Mouse (Mus musculus) MEL (cell line): ENCODE results near the gene Slc29a1. TPM values are rescaled to one million over a fixed set of nuclear protein-coding genes. Genes with fewer than 3 reads are reported as not detected.

Source experiments
- DNase-seq: peaks from one replicate; pipeline ENCODE4 v3.0.0; 2011; ENCODE audit warnings: low read depth, low spot score
- H3K27ac ChIP-seq: 2 replicates; pipeline ENCODE4 v1.5.1; 2012; ENCODE audit warnings: low read depth, mild to moderate bottlenecking, control low read depth, low read length, moderate library complexity; ENCODE audit not compliant: control insufficient read depth
- H3K27me3 ChIP-seq, 2 experiments: fragments of 150-350 bp in 1 of 2; sonication (generic) in 1 of 2; 2 replicates each; pipeline ENCODE4 v1.6.1; 2012; ENCODE audit warnings: low read length in 2 of 2, mild to moderate bottlenecking in 2 of 2, improper control_type of control experiment in 1 of 2, moderate library complexity in 1 of 2; ENCODE audit not compliant: insufficient read depth in 2 of 2, control insufficient read depth in 1 of 2
- H3K36me3 ChIP-seq, 2 experiments: 2 replicates each; pipeline ENCODE4 v1.6.1; 2012 to 2014; ENCODE audit warnings: low read length in 2 of 2, improper control_type of control experiment in 1 of 2, inconsistent platforms in 1 of 2, mild to moderate bottlenecking in 1 of 2; ENCODE audit not compliant: insufficient read depth in 2 of 2, control insufficient read depth in 1 of 2
- H3K4me1 ChIP-seq, 2 experiments: fragments of 150-350 bp in 1 of 2; sonication (generic) in 1 of 2; 2 replicates each; pipeline ENCODE4 v1.6.1; 2012; ENCODE audit warnings: low read length in 2 of 2, improper control_type of control experiment in 1 of 2, mild to moderate bottlenecking in 1 of 2; ENCODE audit not compliant: insufficient read depth in 2 of 2, control insufficient read depth in 1 of 2
- H3K4me3 ChIP-seq, 2 experiments: fragments of 150-350 bp in 1 of 2; sonication (generic) in 1 of 2; 2 replicates each; pipeline ENCODE4 v1.5.1; 2012; ENCODE audit warnings: low read depth in 2 of 2, low read length in 2 of 2, mild to moderate bottlenecking in 2 of 2, moderate library complexity in 2 of 2, control low read depth in 1 of 2, improper control_type of control experiment in 1 of 2; ENCODE audit not compliant: control insufficient read depth in 1 of 2, insufficient read depth in 1 of 2
- H3K79me2 ChIP-seq: 2 replicates; pipeline ENCODE4 v1.6.1; 2012; ENCODE audit warnings: mild to moderate bottlenecking, low read length, moderate library complexity; ENCODE audit not compliant: control insufficient read depth, poor library complexity, insufficient read depth
- H3K9ac ChIP-seq: 2 replicates; pipeline ENCODE4 v1.6.1; 2012; ENCODE audit warnings: low read depth, mild to moderate bottlenecking, control low read depth, low read length, moderate library complexity; ENCODE audit not compliant: control insufficient read depth, poor library complexity, severe bottlenecking
- H3K9me3 ChIP-seq: fragments of 150-350 bp; sonication (generic); replicated peaks from 2 replicates; pipeline ENCODE4 v1.6.1; 2012; ENCODE audit warnings: mild to moderate bottlenecking, low read length, improper control_type of control experiment, moderate library complexity; ENCODE audit not compliant: insufficient read depth
- EP300 ChIP-seq, 2 experiments: IDR thresholded peaks; 2 replicates each; pipeline ENCODE4 v1.6.1; 2011; ENCODE audit warnings: improper control_type of control experiment in 2 of 2, low read length in 2 of 2, low read depth in 1 of 2, mild to moderate bottlenecking in 1 of 2
- HCFC1 ChIP-seq: IDR thresholded peaks from 2 replicates; pipeline ENCODE4 v1.6.1; 2012; ENCODE audit warnings: low read depth, mild to moderate bottlenecking, inconsistent platforms, low read length, improper control_type of control experiment, moderate library complexity
- MAFK ChIP-seq: IDR thresholded peaks from 2 replicates; pipeline ENCODE4 v1.6.1; 2011; ENCODE audit warnings: low read depth, mild to moderate bottlenecking, low read length, improper control_type of control experiment, borderline replicate concordance
- MAX ChIP-seq: IDR thresholded peaks from 2 replicates; pipeline ENCODE4 v1.6.1; 2011; ENCODE audit warnings: low read length, improper control_type of control experiment
- POLR2A ChIP-seq, 2 experiments: IDR thresholded peaks; 2 replicates each; pipeline ENCODE4 v1.6.1; 2011 to 2012; ENCODE audit warnings: low read length in 2 of 2, mild to moderate bottlenecking in 2 of 2, control low read depth in 1 of 2, improper control_type of control experiment in 1 of 2, low read depth in 1 of 2, moderate library complexity in 1 of 2; ENCODE audit not compliant: control insufficient read depth in 1 of 2, insufficient read depth in 1 of 2, poor library complexity in 1 of 2
- POLR2AphosphoS2 ChIP-seq: IDR thresholded peaks from 2 replicates; pipeline ENCODE4 v1.6.1; 2011; ENCODE audit warnings: low read length, improper control_type of control experiment
- POLR2AphosphoS5 ChIP-seq: IDR thresholded peaks from 2 replicates; pipeline ENCODE4 v1.6.1; 2012; ENCODE audit warnings: low read depth, borderline replicate concordance, mild to moderate bottlenecking, inconsistent platforms, low read length, moderate library complexity, mixed read lengths
- RAD21 ChIP-seq: IDR thresholded peaks from 2 replicates; pipeline ENCODE4 v1.6.1; 2011; ENCODE audit warnings: mild to moderate bottlenecking, low read depth, low read length, improper control_type of control experiment
- RCOR1 ChIP-seq: IDR thresholded peaks from 2 replicates; pipeline ENCODE4 v1.6.1; 2012; ENCODE audit warnings: low read depth, mild to moderate bottlenecking, inconsistent platforms, low read length, improper control_type of control experiment
- SIN3A ChIP-seq: IDR thresholded peaks from 2 replicates; pipeline ENCODE4 v1.6.1; 2012; ENCODE audit warnings: low read length, improper control_type of control experiment, inconsistent platforms
- TAL1 ChIP-seq: IDR thresholded peaks from 2 replicates; pipeline ENCODE4 v1.6.1; 2012; ENCODE audit warnings: mild to moderate bottlenecking, inconsistent platforms, low read length, moderate library complexity, mixed read lengths
- TBP ChIP-seq: IDR thresholded peaks from 2 replicates; pipeline ENCODE4 v1.8.0; 2011; ENCODE audit warnings: low read depth, low read length, improper control_type of control experiment
- UBTF ChIP-seq: IDR thresholded peaks from 2 replicates; pipeline ENCODE4 v1.6.1; 2012; ENCODE audit warnings: low read depth, mild to moderate bottlenecking, inconsistent platforms, low read length, improper control_type of control experiment, moderate library complexity, borderline replicate concordance; ENCODE audit not compliant: insufficient read depth
- USF2 ChIP-seq, 2 experiments: IDR thresholded peaks; 2 replicates each; pipeline ENCODE4 v1.6.1; 2011 to 2012; ENCODE audit warnings: improper control_type of control experiment in 2 of 2, low read length in 2 of 2, borderline replicate concordance in 1 of 2, inconsistent platforms in 1 of 2, low read depth in 1 of 2, mild to moderate bottlenecking in 1 of 2; ENCODE audit not compliant: insufficient read depth in 1 of 2
- polyA plus RNA-seq, 2 experiments: library from polyadenylated mRNA; stranded (reverse) in 1 of 2; unstranded in 1 of 2; fragments of >175 nt in 1 of 2; fragments of >200 nt in 1 of 2; gene quantifications; 2 replicates each; pipeline versions ENCODE4 v1.2.1 to v1.2.4; 2012; ENCODE audit warnings: low replicate concordance in 2 of 2, low read depth in 1 of 2; ENCODE audit not compliant: insufficient read length in 2 of 2, insufficient read depth in 1 of 2, missing spikeins in 1 of 2
- total RNA-seq: library from RNA; depleted of rRNA; stranded (reverse); fragments of 300-350 nt; gene quantifications from 2 replicates; pipeline ENCODE4 v1.2.3, GENCODE M21; 2012

Slc29a1 gene
- total and polyA plus RNA-seq, 3 experiments = 238 to 341 TPM; not detected in 1

DNA sequence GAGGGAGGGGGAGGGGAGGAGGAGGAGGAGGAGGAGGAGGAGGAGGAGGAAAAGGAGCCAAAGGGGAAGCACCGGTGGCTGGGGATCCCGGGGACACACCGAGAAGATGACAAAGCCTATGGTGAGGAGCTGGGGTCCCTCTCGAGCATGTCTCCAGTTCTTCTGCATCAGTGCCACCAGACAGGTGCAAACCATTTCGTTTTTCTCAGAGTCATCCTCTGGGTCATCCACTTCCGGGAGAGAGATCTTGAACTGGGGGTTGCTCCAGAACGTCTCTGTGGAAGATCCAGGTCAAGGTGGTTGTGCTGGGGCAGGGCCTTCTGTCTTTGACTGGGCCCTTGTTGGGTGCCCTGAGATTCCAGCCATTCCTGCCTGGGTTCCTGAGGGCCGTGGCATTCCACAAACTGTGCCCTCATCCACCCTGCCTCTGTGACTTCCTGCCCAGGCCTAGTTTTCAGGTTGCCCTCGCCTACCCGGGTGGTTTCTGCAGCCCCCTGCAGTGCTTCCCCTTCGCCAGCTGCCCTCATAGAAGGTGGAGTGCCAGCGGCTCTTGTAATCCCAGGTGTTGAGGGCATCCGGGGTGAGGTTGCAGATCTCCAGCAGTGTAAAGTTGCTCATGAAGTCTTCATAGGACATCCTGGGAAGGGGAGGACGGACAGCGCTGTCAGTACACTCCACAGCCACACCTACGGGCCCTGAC is 39.3 kb upstream of the Slc29a1 start:
- H3K27ac ChIP-seq = no peak overlapping the region
- H3K4me1 ChIP-seq = no peaks in the 10 kb centered on the region
- H3K36me3 ChIP-seq = no peaks in the 10 kb centered on the region
- no peak overlapping the region for H3K9ac ChIP-seq
- no peaks in the 10 kb centered on the region for H3K9me3 ChIP-seq
- TF ChIP-seq POLR2AphosphoS2 (no peak), TAL1 (no peak), POLR2A (IDR thresholded peaks at IDR 0.05; ENCODE audit: control insufficient read depth in 1 of 2, insufficient read depth in 1 of 2, low read depth in 1 of 2, low read length in 2 of 2, poor library complexity in 1 of 2) (no peak), HCFC1 (no peak), UBTF (no peak), EP300 (IDR thresholded peaks at IDR 0.05; ENCODE audit: low read depth in 1 of 2, low read length in 2 of 2) (no peak), USF2 (IDR thresholded peaks at IDR 0.05; ENCODE audit: borderline replicate concordance in 1 of 2, insufficient read depth in 1 of 2, low read depth in 1 of 2, low read length in 2 of 2) (no peak), TBP (no peak), POLR2AphosphoS5 (no peak), RCOR1 (no peak), RAD21 (no peak), SIN3A (no peak)
- no peak overlapping the region for H3K4me3 ChIP-seq
- no peak for DNase-seq
- no peaks in the 10 kb centered on the region for H3K79me2 ChIP-seq
- peaks cover 9 to 12% of the 10 kb centered on the region in 2 experiments for H3K27me3 ChIP-seq

GRCm38 (mm10) chr17:45634033-45634432 is 34.6 kb upstream of the Slc29a1 start:
- TF ChIP-seq MAX = no peak
- TF ChIP-seq MAFK = no peak
- no peak for TF ChIP-seq RCOR1
- TF ChIP-seq SIN3A = no peak
- H3K4me1 ChIP-seq = peaks cover 2 to 8% of the 10 kb centered on the region in 2 experiments; a peak in 2 of 4 replicates
- no peaks in the 10 kb centered on the region for H3K79me2 ChIP-seq
- H3K9me3 ChIP-seq = no peaks in the 10 kb centered on the region
- no peak overlapping the region for H3K27ac ChIP-seq
- H3K9ac ChIP-seq = no peak overlapping the region
- DNase-seq = no peak
- H3K27me3 ChIP-seq = peaks cover 0 to 2% of the 10 kb centered on the region in 2 experiments; a peak in 2 of 4 replicates
- no peak overlapping the region for H3K4me3 ChIP-seq
- peaks cover 0 to 6% of the 10 kb centered on the region in 2 experiments; a peak in 2 of 4 replicates for H3K36me3 ChIP-seq
